Mouse (Mus musculus) G1E-ER4 (cell line): ENCODE measurements around the gene Fancl. TPM values are rescaled to one million over a fixed set of nuclear protein-coding genes. Genes with fewer than 3 reads are reported as not detected.

Experiments used
- GATA1 ChIP-seq: IDR thresholded peaks from one replicate; pipeline ENCODE4 v1.8.0; 2012; ENCODE audit warnings: low read length, inconsistent platforms
- polyA plus RNA-seq: library from polyadenylated mRNA; stranded (reverse); fragments of >175 nt; gene quantifications from 2 replicates; pipeline ENCODE4 v1.2.3, GENCODE M21; 2012

Fancl gene
- polyA plus RNA-seq, 1 experiment, result 0.86 TPM

DNA sequence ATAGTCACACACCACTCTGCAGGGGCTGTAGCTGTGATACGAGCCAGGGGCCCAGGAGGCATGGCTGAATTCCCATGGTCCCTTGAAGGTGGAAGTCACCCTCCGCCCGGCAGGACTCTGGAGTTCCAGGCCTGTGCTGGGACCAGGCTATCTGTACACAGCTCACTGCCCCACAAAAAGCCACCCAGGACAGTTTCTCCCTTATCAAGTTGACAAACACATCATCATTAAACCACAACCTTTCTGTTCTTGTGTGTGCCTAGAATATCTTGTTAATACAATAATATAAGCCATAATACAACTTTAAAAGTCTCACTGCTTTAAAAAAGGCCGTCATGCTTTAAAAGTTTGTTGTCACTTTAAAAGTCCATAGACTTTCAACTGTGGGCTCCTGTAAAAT, 68.1 kb downstream of the Fancl start:
- TF ChIP-seq GATA1, result no peak

- TF ChIP-seq GATA1, result no peak
Measured at GRCm38 (mm10) chr11:26477037-26477739, 91.3 kb downstream of the Fancl start.

DNA sequence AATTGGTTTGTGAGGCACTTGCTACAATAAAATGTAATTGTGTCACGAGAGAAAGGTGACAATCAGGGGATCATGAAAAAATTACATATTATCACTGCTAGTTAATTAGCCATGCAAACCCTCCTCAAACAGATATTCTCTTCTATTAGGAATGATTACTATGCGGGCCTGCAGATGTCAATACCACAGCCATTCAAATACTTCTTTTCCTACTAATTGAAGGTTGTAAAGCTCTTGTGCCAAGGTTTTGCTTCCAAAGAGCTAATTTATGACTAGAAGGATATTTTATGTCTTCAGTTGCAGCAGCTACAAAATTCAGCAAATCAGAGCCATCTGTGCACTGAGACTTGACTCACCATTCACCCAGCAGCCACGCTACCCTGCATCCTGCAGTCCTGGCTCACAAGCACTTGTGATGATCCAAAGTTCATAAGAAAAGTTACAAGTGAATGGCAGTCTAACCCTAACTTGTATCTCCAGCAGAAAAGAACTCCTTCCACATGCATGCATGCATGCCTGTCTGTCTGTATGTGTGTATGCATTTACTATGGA, 95.8 kb downstream of the Fancl start:
- no peak for TF ChIP-seq GATA1

DNA sequence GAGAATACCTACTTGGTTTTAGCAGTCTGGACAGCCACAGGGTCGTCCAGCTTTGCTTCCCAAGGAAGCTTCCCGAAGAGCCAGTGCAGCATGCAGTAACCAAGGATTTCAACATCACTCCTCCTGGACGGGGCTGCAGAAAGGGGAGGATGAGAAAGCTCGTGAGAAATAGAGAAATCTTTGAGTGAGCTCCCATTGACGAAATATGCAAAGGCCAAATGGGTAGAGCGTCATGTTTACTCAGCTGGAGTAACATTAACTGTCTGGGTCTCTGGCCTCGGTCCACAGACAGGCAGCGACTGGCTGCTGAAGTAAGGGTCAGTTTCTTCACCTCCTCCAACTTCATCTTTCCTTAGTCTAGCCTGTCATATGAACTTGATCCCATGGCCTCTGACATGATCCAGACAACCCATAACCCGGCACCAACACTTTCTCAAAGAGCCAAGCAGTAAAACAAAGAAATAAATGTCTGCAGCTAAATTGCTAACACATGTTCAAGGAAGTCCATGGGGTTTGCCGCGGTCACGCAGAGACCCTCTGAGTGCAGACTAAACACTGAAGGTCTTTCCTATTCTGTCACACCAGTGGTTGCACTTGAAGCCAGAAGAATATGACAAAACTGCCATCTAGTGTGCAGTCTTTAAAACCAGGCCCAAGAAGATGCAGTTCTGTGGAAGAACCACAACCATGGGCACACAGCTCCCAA, 104.0 kb downstream of the Fancl start:
- TF ChIP-seq GATA1, result no peak

DNA sequence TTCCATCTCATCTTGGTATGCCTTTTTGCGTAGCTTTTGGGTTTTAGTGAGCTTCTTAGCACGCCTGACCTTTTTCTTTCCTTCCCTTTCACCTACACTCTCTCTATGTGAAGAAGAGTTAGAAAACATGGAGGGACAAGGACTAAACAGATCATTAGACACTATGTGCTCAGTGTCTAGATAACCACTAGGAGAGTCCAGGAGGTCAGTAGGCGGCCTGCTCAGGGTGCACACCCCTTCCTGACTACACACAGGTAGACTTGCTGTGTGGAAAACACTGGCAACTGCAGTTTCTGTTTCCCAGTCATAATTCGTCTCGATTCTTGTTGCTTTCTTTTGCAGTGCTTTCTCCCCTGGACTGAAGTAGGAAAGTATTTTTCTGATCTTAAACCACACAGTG, 110.0 kb downstream of the Fancl start:
- no peak for TF ChIP-seq GATA1

DNA sequence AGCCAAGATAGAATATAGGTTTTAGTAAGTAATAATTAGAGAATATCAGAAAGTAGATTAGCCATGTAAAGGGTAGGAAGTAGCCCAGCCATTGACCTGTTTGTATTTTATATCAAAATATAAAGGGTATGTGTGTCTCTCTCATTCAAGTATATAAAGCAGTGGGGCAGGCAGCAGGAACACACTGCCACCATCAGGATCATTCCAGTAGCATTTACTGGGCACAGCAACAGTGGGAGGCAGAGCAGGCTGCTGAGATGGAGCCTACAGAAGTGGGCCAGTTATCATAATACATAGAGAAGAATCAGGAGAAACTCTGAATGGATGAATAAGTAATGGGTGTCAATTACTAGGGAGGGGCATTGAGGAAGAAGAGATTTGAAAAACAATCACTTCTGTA, 127.7 kb downstream of the Fancl start:
- TF ChIP-seq GATA1, result no peak

DNA sequence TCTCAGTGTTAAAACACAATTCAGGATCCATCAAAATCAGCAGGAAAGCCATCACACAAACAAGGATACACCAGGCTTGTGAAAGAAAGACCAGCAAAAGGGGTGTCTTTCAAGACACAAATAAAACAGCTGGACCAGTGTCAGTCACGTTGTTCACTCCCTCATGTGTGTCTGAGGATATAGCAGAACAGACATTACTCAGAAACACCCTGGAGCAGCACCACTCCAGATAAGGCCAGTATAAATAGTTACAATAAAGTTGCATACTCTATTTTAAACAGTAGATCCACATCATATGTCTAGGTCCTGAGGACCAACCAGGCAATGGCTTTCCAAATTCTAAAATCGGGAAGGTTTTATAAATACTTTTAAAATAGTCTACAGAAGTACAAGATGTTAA, 130.2 kb downstream of the Fancl start:
- no peak for TF ChIP-seq GATA1

DNA sequence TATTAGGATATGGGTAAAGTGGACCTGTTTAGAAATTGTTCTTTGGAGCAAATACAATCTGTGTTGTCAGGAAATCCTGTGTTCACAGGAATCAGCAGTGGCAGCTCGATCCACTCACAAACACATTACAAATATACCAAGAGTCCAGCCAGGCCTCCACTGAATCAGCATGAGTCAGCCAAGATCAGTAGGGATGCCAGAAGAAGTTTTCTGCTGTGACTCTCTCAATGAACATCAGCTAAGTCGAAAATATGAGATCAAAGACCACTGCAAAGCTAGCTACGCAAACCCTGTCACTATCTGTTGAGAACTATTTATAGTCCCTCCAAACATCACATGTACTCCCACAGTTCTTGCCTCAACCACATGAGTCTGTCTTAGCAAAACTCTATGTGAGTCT, 133.1 kb downstream of the Fancl start:
- no peak for TF ChIP-seq GATA1

Other genes starting within 250 kb of the Fancl start
- gene 5730522E02Rik, start 175.4 kb upstream of the Fancl start, polyA plus RNA-seq, result not detected in 2 replicates
- gene Gm6899, start 207.1 kb downstream of the Fancl start, polyA plus RNA-seq, result not detected in 2 replicates
- gene Vrk2, start 207.9 kb downstream of the Fancl start, polyA plus RNA-seq, result 42.5 and 48.9 TPM in 2 replicates